Mouse (Mus musculus): ENCODE measurements at regions not wholly inside any gene's neighbourhood (a gene's known extent, or its start where the extent isn't known, plus 50 kb on each side); places are given as distances from the start of the nearest gene placed in this dataset.

DNA sequence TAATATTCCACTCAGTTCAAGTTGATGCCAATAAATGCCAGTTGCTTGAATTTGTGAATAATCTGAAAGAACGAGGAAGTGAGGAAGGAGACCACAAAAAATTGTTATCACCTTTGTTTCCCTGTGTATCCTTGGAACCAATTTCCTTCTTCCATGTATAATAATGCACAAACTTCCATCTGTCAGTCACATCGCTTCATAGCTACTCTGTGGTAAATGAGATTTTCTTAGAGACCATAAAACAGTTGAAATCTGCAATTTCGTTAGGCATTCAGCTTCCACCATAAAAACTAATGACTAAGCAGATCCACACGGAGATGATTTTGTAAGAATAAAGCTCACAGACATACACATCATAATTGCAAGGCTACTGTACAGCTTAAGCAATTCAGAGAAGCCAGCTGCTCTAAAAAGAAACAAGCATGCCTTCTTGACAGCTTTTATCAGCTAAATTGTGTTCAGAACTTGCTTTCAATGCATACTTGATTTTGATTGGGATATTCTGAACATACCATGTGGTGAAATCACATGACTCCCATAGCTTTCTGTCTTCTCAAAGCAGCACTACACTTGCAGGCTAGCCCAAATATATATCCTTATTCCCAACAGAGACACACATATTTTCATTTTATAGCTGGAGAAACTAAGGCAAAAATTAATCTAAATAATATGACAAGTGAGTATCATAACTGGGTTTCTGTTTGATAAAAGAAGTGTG, 232.3 kb upstream of the Dlgap1 start:
- no peak overlapping the region for H3K27ac ChIP-seq (replicated peaks; ENCODE audit: low read depth, low read length)
- DNase-seq (ENCODE audit: low spot score) (no peak), ATAC-seq (ENCODE audit: insufficient number of reproducible peaks, low FRiP score, low TSS enrichment, low read depth) (no peak)
- no peak overlapping the region for H3K9ac ChIP-seq (ENCODE audit: low read length)
- no peaks in the 10 kb centered on the region for H3K4me1 ChIP-seq (ENCODE audit: control insufficient read depth, insufficient read depth, low read length)
- no peaks in the 10 kb centered on the region for H3K36me3 ChIP-seq (ENCODE audit: control insufficient read depth, insufficient read depth, low read length)
- H3K4me3 ChIP-seq (ENCODE audit: low read depth, low read length): no peak overlapping the region
- no peaks in the 10 kb centered on the region for H3K9me3 ChIP-seq (ENCODE audit: control insufficient read depth, low read length)
- H3K27me3 ChIP-seq (ENCODE audit: control insufficient read depth, insufficient read depth, low read length): no peaks in the 10 kb centered on the region
- H3K4me2 ChIP-seq (ENCODE audit: low read depth, severe bottlenecking): no peak overlapping the region
- WGBS: 76% methylated on average over 4 of the region's 4 CpGs

DNA sequence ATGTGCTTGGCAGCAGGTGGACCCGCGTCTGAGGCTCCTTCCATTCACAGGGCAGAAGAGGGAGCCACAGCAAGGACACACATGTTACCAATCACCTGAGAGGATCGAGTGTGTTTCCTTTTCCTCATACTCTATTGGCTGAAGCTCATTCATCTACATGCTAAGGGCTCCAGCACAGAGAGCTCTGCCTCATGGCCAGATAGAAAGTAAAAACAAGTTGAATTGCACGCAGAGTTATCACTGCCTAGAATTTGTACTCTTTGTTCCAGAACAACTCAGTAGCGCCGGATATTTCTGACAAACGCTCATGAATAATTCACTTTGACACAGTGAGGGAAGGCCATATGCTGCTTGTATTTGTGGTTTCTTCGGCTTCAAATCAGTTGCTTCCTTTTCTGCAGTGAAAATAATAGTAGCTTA, 199.9 kb upstream of the Dlgap1 start:
- WGBS: 77% methylated on average over 8 of the region's 8 CpGs
- H3K27ac ChIP-seq (replicated peaks; ENCODE audit: low read depth, low read length): no peak overlapping the region
- peak; percentile 21 for DNase-seq (ENCODE audit: low spot score)
- no peak overlapping the region for H3K4me2 ChIP-seq (ENCODE audit: low read depth, severe bottlenecking)
- H3K36me3 ChIP-seq (ENCODE audit: control insufficient read depth, insufficient read depth, low read length): no peaks in the 10 kb centered on the region
- no peaks in the 10 kb centered on the region for H3K9me3 ChIP-seq (ENCODE audit: control insufficient read depth, low read length)
- no peak overlapping the region for H3K9ac ChIP-seq (ENCODE audit: low read length)
- no peaks in the 10 kb centered on the region for H3K4me1 ChIP-seq (ENCODE audit: control insufficient read depth, insufficient read depth, low read length)
- ATAC-seq (ENCODE audit: insufficient number of reproducible peaks, low FRiP score, low TSS enrichment, low read depth): no peak
- no peaks in the 10 kb centered on the region for H3K27me3 ChIP-seq (ENCODE audit: control insufficient read depth, insufficient read depth, low read length)
- no peak overlapping the region for H3K4me3 ChIP-seq (ENCODE audit: low read depth, low read length)

DNA sequence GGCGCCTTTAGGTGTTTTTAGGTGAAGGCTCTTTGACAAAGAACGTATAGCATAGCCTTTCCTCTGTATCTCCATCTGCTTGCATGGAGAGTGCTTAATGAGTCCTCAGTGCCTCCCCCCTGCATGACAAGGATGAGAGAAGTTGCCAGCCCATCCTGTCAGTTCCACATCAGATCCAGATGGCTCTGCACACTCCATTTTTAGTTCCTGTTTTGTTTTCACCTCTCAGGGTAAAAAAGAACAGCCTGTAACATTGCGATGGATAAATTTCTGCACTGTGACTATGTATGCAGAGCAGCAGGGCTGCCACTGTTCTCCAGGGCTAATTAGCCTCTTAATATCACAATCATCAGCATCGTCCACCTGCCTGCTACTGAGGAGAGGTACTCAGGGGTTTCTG, 198.8 kb upstream of the Dlgap1 start:
- H3K9me3 ChIP-seq (ENCODE audit: control insufficient read depth, low read length): no peaks in the 10 kb centered on the region
- no peak overlapping the region for H3K4me2 ChIP-seq (ENCODE audit: low read depth, severe bottlenecking)
- WGBS: 75% methylated on average over 4 of the region's 4 CpGs
- no peaks in the 10 kb centered on the region for H3K27me3 ChIP-seq (ENCODE audit: control insufficient read depth, insufficient read depth, low read length)
- H3K9ac ChIP-seq (ENCODE audit: low read length): no peak overlapping the region
- no peak overlapping the region for H3K27ac ChIP-seq (replicated peaks; ENCODE audit: low read depth, low read length)
- DNase-seq (ENCODE audit: low spot score) (no peak), ATAC-seq (ENCODE audit: insufficient number of reproducible peaks, low FRiP score, low TSS enrichment, low read depth) (no peak)
- no peaks in the 10 kb centered on the region for H3K36me3 ChIP-seq (ENCODE audit: control insufficient read depth, insufficient read depth, low read length)
- no peak overlapping the region for H3K4me3 ChIP-seq (ENCODE audit: low read depth, low read length)
- H3K4me1 ChIP-seq (ENCODE audit: control insufficient read depth, insufficient read depth, low read length): no peaks in the 10 kb centered on the region

DNA sequence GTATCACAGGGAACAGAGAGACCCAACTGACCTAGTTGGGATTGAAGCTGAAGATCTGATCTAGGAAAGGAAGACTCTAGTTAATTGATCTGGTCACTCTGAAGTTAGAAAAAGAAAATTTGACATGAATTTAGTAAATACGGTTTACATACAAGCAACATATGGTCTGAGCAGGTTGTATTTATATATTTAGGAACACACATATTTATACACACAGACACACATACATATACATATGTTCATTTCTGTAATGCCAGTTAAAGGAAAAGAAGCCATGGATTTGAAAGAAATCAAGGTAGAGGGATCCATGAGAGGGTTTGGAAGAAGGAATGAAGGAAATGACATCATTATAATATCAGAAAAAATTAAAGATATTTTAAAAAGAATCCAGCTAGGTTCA, 187.7 kb upstream of the Dlgap1 start:
- Histone ChIP-seq H3K27ac (replicated peaks; ENCODE audit: low read depth, low read length) (no peak overlapping the region), H3K4me1 (ENCODE audit: control insufficient read depth, insufficient read depth, low read length) (no peaks in the 10 kb centered on the region), H3K36me3 (ENCODE audit: control insufficient read depth, insufficient read depth, low read length) (no peaks in the 10 kb centered on the region), H3K9ac (ENCODE audit: low read length) (no peak overlapping the region), H3K4me2 (ENCODE audit: low read depth, severe bottlenecking) (no peak overlapping the region), H3K4me3 (ENCODE audit: low read depth, low read length) (no peak overlapping the region), H3K9me3 (ENCODE audit: control insufficient read depth, low read length) (no peaks in the 10 kb centered on the region), H3K27me3 (ENCODE audit: control insufficient read depth, insufficient read depth, low read length) (no peaks in the 10 kb centered on the region)
- ATAC-seq (ENCODE audit: insufficient number of reproducible peaks, low FRiP score, low TSS enrichment, low read depth) (no peak), DNase-seq (ENCODE audit: low spot score) (no peak)
- 92% methylated on average over 1 of the region's 1 CpGs for WGBS

DNA sequence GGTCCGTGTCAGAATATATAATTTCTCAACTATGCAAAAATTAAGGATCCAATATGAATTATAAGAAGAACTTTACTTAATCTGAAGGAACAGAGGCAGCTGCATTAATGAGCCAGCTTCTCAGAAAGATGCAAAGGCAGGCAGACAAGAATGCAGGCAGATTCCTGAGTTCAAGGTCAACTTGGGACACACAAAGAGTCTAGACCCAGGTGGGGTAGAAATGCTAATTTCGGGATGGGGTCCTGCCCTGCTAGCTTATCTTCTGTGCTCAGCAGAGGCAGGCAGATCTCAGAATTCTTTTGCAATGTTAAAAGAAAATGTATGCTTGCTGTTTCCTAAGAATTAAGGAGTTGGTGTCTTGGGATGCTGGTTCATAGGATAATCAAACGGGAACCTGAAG, 181.9 kb upstream of the Dlgap1 start:
- no peak overlapping the region for H3K4me2 ChIP-seq (ENCODE audit: low read depth, severe bottlenecking)
- no peaks in the 10 kb centered on the region for H3K27me3 ChIP-seq (ENCODE audit: control insufficient read depth, insufficient read depth, low read length)
- no peak overlapping the region for H3K27ac ChIP-seq (replicated peaks; ENCODE audit: low read depth, low read length)
- 84% methylated on average over 3 of the region's 3 CpGs for WGBS
- no peaks in the 10 kb centered on the region for H3K4me1 ChIP-seq (ENCODE audit: control insufficient read depth, insufficient read depth, low read length)
- no peak overlapping the region for H3K4me3 ChIP-seq (ENCODE audit: low read depth, low read length)
- H3K9me3 ChIP-seq (ENCODE audit: control insufficient read depth, low read length): no peaks in the 10 kb centered on the region
- no peak overlapping the region for H3K9ac ChIP-seq (ENCODE audit: low read length)
- DNase-seq (ENCODE audit: low spot score) (no peak), ATAC-seq (ENCODE audit: insufficient number of reproducible peaks, low FRiP score, low TSS enrichment, low read depth) (no peak)
- no peaks in the 10 kb centered on the region for H3K36me3 ChIP-seq (ENCODE audit: control insufficient read depth, insufficient read depth, low read length)

DNA sequence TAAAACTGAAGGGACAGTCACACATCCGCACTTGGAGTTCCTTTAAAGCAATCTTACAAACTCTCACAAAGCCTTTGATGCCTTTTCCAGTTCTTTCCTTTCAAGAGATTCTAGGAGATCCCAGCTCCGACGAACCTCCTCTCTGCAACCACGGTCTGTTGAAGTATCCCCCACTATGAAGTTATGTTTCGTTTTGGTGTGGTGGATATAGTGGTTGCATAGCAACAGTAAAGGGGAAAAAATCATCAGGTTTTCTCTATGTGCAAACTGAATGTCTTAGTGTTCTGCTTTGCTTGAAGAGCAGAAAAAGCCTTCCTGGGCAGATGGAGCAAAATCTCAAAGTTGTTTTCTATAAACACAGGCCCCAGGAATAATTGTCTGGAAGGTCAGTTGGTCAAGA, 147.4 kb upstream of the Dlgap1 start:
- Histone ChIP-seq H3K4me2 (ENCODE audit: low read depth, severe bottlenecking) (no peak overlapping the region), H3K27me3 (ENCODE audit: control insufficient read depth, insufficient read depth, low read length) (no peaks in the 10 kb centered on the region), H3K9ac (ENCODE audit: low read length) (no peak overlapping the region), H3K9me3 (ENCODE audit: control insufficient read depth, low read length) (no peaks in the 10 kb centered on the region), H3K4me1 (ENCODE audit: control insufficient read depth, insufficient read depth, low read length) (no peaks in the 10 kb centered on the region), H3K4me3 (ENCODE audit: low read depth, low read length) (no peak overlapping the region), H3K36me3 (ENCODE audit: control insufficient read depth, insufficient read depth, low read length) (no peaks in the 10 kb centered on the region), H3K27ac (replicated peaks; ENCODE audit: low read depth, low read length) (no peak overlapping the region)
- ATAC-seq (ENCODE audit: insufficient number of reproducible peaks, low FRiP score, low TSS enrichment, low read depth) (no peak), DNase-seq (ENCODE audit: low spot score) (no peak)
- WGBS: 79% methylated on average over 5 of the region's 5 CpGs

DNA sequence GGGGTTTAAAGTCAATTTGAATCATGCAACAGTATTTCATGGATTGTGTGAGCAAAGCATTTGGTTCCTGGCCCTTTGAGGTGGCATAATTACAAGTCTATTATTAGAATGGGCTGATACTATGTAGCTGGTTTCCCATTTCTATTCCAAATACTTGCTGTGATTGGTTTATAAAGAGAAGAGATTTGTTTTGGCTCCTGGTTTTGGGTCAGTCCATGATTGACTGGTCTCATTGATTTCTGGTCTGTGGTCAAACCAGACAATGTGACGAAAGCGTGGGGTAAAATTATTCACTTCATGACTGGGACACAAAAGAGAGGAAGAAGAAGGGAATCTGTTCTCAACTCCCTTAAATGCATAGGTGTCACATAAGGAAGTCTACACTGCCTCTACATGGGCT, 147.0 kb upstream of the Dlgap1 start:
- H3K4me1 ChIP-seq (ENCODE audit: control insufficient read depth, insufficient read depth, low read length): no peaks in the 10 kb centered on the region
- ATAC-seq (ENCODE audit: insufficient number of reproducible peaks, low FRiP score, low TSS enrichment, low read depth) (no peak), DNase-seq (ENCODE audit: low spot score) (no peak)
- no peaks in the 10 kb centered on the region for H3K36me3 ChIP-seq (ENCODE audit: control insufficient read depth, insufficient read depth, low read length)
- no peak overlapping the region for H3K9ac ChIP-seq (ENCODE audit: low read length)
- WGBS: 93% methylated on average over 2 of the region's 2 CpGs
- H3K27me3 ChIP-seq (ENCODE audit: control insufficient read depth, insufficient read depth, low read length): no peaks in the 10 kb centered on the region
- H3K9me3 ChIP-seq (ENCODE audit: control insufficient read depth, low read length): no peaks in the 10 kb centered on the region
- H3K4me3 ChIP-seq (ENCODE audit: low read depth, low read length): no peak overlapping the region
- no peak overlapping the region for H3K27ac ChIP-seq (replicated peaks; ENCODE audit: low read depth, low read length)
- no peak overlapping the region for H3K4me2 ChIP-seq (ENCODE audit: low read depth, severe bottlenecking)

DNA sequence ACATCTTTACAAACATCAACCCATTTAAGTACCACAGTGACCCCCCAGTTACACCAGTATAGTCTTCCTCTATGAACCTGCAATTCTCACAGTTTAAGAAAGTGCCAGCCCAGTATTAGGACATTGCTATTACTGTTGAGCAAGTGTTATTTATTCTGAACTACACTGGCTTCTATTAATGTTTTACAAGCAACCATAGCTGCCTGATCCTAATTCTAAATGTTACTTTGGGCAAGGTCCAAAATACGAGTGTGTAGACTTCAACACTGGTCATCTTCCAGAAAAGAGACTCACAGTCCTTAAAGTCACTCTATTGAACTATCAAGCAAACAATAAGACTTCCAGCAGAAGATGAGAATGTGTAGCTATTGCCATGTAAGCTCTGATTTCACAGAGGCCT, 146.0 kb upstream of the Dlgap1 start:
- 86% methylated on average over 1 of the region's 1 CpGs for WGBS
- no peaks in the 10 kb centered on the region for H3K9me3 ChIP-seq (ENCODE audit: control insufficient read depth, low read length)
- no peak for DNase-seq (ENCODE audit: low spot score)
- H3K4me1 ChIP-seq (ENCODE audit: control insufficient read depth, insufficient read depth, low read length): no peaks in the 10 kb centered on the region
- H3K27me3 ChIP-seq (ENCODE audit: control insufficient read depth, insufficient read depth, low read length): no peaks in the 10 kb centered on the region
- no peak overlapping the region for H3K9ac ChIP-seq (ENCODE audit: low read length)
- no peaks in the 10 kb centered on the region for H3K36me3 ChIP-seq (ENCODE audit: control insufficient read depth, insufficient read depth, low read length)
- ATAC-seq (ENCODE audit: insufficient number of reproducible peaks, low FRiP score, low TSS enrichment, low read depth): no peak
- no peak overlapping the region for H3K27ac ChIP-seq (replicated peaks; ENCODE audit: low read depth, low read length)
- no peak overlapping the region for H3K4me3 ChIP-seq (ENCODE audit: low read depth, low read length)
- H3K4me2 ChIP-seq (ENCODE audit: low read depth, severe bottlenecking): no peak overlapping the region

DNA sequence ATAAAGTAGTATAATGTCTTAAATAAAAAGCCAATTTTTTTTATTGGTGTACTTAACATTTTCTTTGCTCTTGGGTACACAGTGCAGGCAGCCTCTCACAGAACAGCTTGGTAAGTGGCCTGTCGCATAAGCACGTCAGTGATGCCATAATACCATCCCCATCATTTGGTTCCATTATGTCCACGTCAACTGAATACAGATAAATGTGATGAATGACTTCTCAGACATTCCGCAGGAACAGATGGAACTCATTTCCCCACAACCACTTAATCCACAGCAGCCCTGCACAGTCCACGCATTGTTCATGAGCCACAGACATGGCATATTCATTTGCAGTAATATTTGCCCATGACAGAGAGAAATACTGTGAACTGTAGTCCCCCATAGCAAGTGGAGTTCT, 127.6 kb upstream of the Dlgap1 start:
- no peak for ATAC-seq (ENCODE audit: insufficient number of reproducible peaks, low FRiP score, low TSS enrichment, low read depth)
- H3K4me1 ChIP-seq (ENCODE audit: control insufficient read depth, insufficient read depth, low read length): no peaks in the 10 kb centered on the region
- no peak overlapping the region for H3K9ac ChIP-seq (ENCODE audit: low read length)
- H3K27ac ChIP-seq (replicated peaks; ENCODE audit: low read depth, low read length): no peak overlapping the region
- no peak overlapping the region for H3K4me3 ChIP-seq (ENCODE audit: low read depth, low read length)
- no peaks in the 10 kb centered on the region for H3K27me3 ChIP-seq (ENCODE audit: control insufficient read depth, insufficient read depth, low read length)
- H3K36me3 ChIP-seq (ENCODE audit: control insufficient read depth, insufficient read depth, low read length): no peaks in the 10 kb centered on the region
- H3K4me2 ChIP-seq (ENCODE audit: low read depth, severe bottlenecking): no peak overlapping the region
- H3K9me3 ChIP-seq (ENCODE audit: control insufficient read depth, low read length): no peaks in the 10 kb centered on the region
- WGBS: 52% methylated on average over 5 of the region's 5 CpGs
- no peak for DNase-seq (ENCODE audit: low spot score)
